Mouse (Mus musculus): Measurements from ENCODE around the gene Gm20388.

GRCm38 (mm10) chr8:124248688-124249087, 4338.0 kb downstream of the Gm20388 start:
- TF ChIP-seq CTCF (IDR thresholded peaks at IDR 0.05; ENCODE audit: borderline replicate concordance, extremely low read depth, insufficient read depth, insufficient read length): no peak
- TF ChIP-seq POLR2A (IDR thresholded peaks at IDR 0.05; ENCODE audit: borderline replicate concordance, extremely low read depth, insufficient read depth, insufficient read length, poor library complexity, severe bottlenecking): no peak

Measured in brain, embryonic 14.5 days (tissue).